Mouse (Mus musculus) MEL (cell line): ENCODE results near the gene Cep68. TPM values are rescaled to one million over a fixed set of nuclear protein-coding genes. Genes with fewer than 3 reads are reported as not detected.

Experiments used
- DNase-seq: peaks from one replicate; pipeline ENCODE4 v3.0.0; 2011; ENCODE audit warnings: low read depth, low spot score
- H3K27ac ChIP-seq: 2 replicates; pipeline ENCODE4 v1.5.1; 2012; ENCODE audit warnings: low read depth, mild to moderate bottlenecking, control low read depth, low read length, moderate library complexity; ENCODE audit not compliant: control insufficient read depth
- H3K27me3 ChIP-seq, 2 experiments: fragments of 150-350 bp in 1 of 2; sonication (generic) in 1 of 2; 2 replicates each; pipeline ENCODE4 v1.6.1; 2012; ENCODE audit warnings: low read length in 2 of 2, mild to moderate bottlenecking in 2 of 2, improper control_type of control experiment in 1 of 2, moderate library complexity in 1 of 2; ENCODE audit not compliant: insufficient read depth in 2 of 2, control insufficient read depth in 1 of 2
- H3K36me3 ChIP-seq, 2 experiments: 2 replicates each; pipeline ENCODE4 v1.6.1; 2012 to 2014; ENCODE audit warnings: low read length in 2 of 2, improper control_type of control experiment in 1 of 2, inconsistent platforms in 1 of 2, mild to moderate bottlenecking in 1 of 2; ENCODE audit not compliant: insufficient read depth in 2 of 2, control insufficient read depth in 1 of 2
- H3K4me1 ChIP-seq, 2 experiments: fragments of 150-350 bp in 1 of 2; sonication (generic) in 1 of 2; 2 replicates each; pipeline ENCODE4 v1.6.1; 2012; ENCODE audit warnings: low read length in 2 of 2, improper control_type of control experiment in 1 of 2, mild to moderate bottlenecking in 1 of 2; ENCODE audit not compliant: insufficient read depth in 2 of 2, control insufficient read depth in 1 of 2
- H3K4me3 ChIP-seq, 2 experiments: fragments of 150-350 bp in 1 of 2; sonication (generic) in 1 of 2; 2 replicates each; pipeline ENCODE4 v1.5.1; 2012; ENCODE audit warnings: low read depth in 2 of 2, low read length in 2 of 2, mild to moderate bottlenecking in 2 of 2, moderate library complexity in 2 of 2, control low read depth in 1 of 2, improper control_type of control experiment in 1 of 2; ENCODE audit not compliant: control insufficient read depth in 1 of 2, insufficient read depth in 1 of 2
- H3K79me2 ChIP-seq: 2 replicates; pipeline ENCODE4 v1.6.1; 2012; ENCODE audit warnings: mild to moderate bottlenecking, low read length, moderate library complexity; ENCODE audit not compliant: control insufficient read depth, poor library complexity, insufficient read depth
- H3K9ac ChIP-seq: 2 replicates; pipeline ENCODE4 v1.6.1; 2012; ENCODE audit warnings: low read depth, mild to moderate bottlenecking, control low read depth, low read length, moderate library complexity; ENCODE audit not compliant: control insufficient read depth, poor library complexity, severe bottlenecking
- H3K9me3 ChIP-seq: fragments of 150-350 bp; sonication (generic); replicated peaks from 2 replicates; pipeline ENCODE4 v1.6.1; 2012; ENCODE audit warnings: mild to moderate bottlenecking, low read length, improper control_type of control experiment, moderate library complexity; ENCODE audit not compliant: insufficient read depth
- BHLHE40 ChIP-seq: IDR thresholded peaks from 2 replicates; pipeline ENCODE4 v1.6.1; 2012; ENCODE audit warnings: low read depth, mild to moderate bottlenecking, inconsistent platforms, low read length, improper control_type of control experiment, borderline replicate concordance
- CHD1 ChIP-seq: IDR thresholded peaks from 2 replicates; pipeline ENCODE4 v1.6.1; 2012; ENCODE audit warnings: low read depth, mild to moderate bottlenecking, inconsistent platforms, low read length, improper control_type of control experiment
- CTCF ChIP-seq, 3 experiments: IDR thresholded peaks in 2 of 3; conservative IDR thresholded peaks in 1 of 3; 2 replicates each; pipeline ENCODE4 v1.5.1; 2011 to 2012; ENCODE audit warnings: low read length in 3 of 3, low read depth in 2 of 3, mild to moderate bottlenecking in 2 of 3, improper control_type of control experiment in 1 of 3, inconsistent platforms in 1 of 3, mixed read lengths in 1 of 3, moderate library complexity in 1 of 3; ENCODE audit not compliant: control insufficient read depth in 1 of 3, insufficient read depth in 1 of 3, poor library complexity in 1 of 3, severe bottlenecking in 1 of 3
- EP300 ChIP-seq, 2 experiments: IDR thresholded peaks; 2 replicates each; pipeline ENCODE4 v1.6.1; 2011; ENCODE audit warnings: improper control_type of control experiment in 2 of 2, low read length in 2 of 2, low read depth in 1 of 2, mild to moderate bottlenecking in 1 of 2
- ETS1 ChIP-seq: IDR thresholded peaks from 2 replicates; pipeline ENCODE4 v1.6.1; 2012; ENCODE audit warnings: low read depth, mild to moderate bottlenecking, inconsistent platforms, low read length, improper control_type of control experiment, moderate library complexity
- JUND ChIP-seq: IDR thresholded peaks from 2 replicates; pipeline ENCODE4 v1.6.1; 2011; ENCODE audit warnings: low read depth, mild to moderate bottlenecking, improper control_type of control experiment, low read length
- MAFK ChIP-seq: IDR thresholded peaks from 2 replicates; pipeline ENCODE4 v1.6.1; 2011; ENCODE audit warnings: low read depth, mild to moderate bottlenecking, low read length, improper control_type of control experiment, borderline replicate concordance
- MAZ ChIP-seq: IDR thresholded peaks from 2 replicates; pipeline ENCODE4 v1.6.1; 2012; ENCODE audit warnings: low read depth, mild to moderate bottlenecking, inconsistent platforms, low read length, improper control_type of control experiment
- MXI1 ChIP-seq: IDR thresholded peaks from 2 replicates; pipeline ENCODE4 v1.6.1; 2011; ENCODE audit warnings: mild to moderate bottlenecking, low read depth, low read length, improper control_type of control experiment
- MYC ChIP-seq: IDR thresholded peaks from 2 replicates; pipeline ENCODE4 v1.6.1; 2011; ENCODE audit warnings: low read depth, mild to moderate bottlenecking, low read length, improper control_type of control experiment, moderate library complexity
- POLR2A ChIP-seq, 2 experiments: IDR thresholded peaks; 2 replicates each; pipeline ENCODE4 v1.6.1; 2011 to 2012; ENCODE audit warnings: low read length in 2 of 2, mild to moderate bottlenecking in 2 of 2, control low read depth in 1 of 2, improper control_type of control experiment in 1 of 2, low read depth in 1 of 2, moderate library complexity in 1 of 2; ENCODE audit not compliant: control insufficient read depth in 1 of 2, insufficient read depth in 1 of 2, poor library complexity in 1 of 2
- SIN3A ChIP-seq: IDR thresholded peaks from 2 replicates; pipeline ENCODE4 v1.6.1; 2012; ENCODE audit warnings: low read length, improper control_type of control experiment, inconsistent platforms
- SMC3 ChIP-seq: IDR thresholded peaks from 2 replicates; pipeline ENCODE4 v1.6.1; 2011; ENCODE audit warnings: low read depth, low read length, improper control_type of control experiment
- TAL1 ChIP-seq: IDR thresholded peaks from 2 replicates; pipeline ENCODE4 v1.6.1; 2012; ENCODE audit warnings: mild to moderate bottlenecking, inconsistent platforms, low read length, moderate library complexity, mixed read lengths
- USF1 ChIP-seq: IDR thresholded peaks from 2 replicates; pipeline ENCODE4 v1.6.1; 2014; ENCODE audit warnings: low read depth, mild to moderate bottlenecking, inconsistent platforms, low read length, improper control_type of control experiment, moderate library complexity
- ZC3H11A ChIP-seq: IDR thresholded peaks from 2 replicates; pipeline ENCODE4 v1.6.1; 2012; ENCODE audit warnings: low read depth, mild to moderate bottlenecking, inconsistent platforms, low read length, improper control_type of control experiment
- ZKSCAN1 ChIP-seq: IDR thresholded peaks from 2 replicates; pipeline ENCODE4 v1.6.1; 2012; ENCODE audit warnings: low read depth, mild to moderate bottlenecking, inconsistent platforms, low read length, improper control_type of control experiment, moderate library complexity
- ZNF384 ChIP-seq: IDR thresholded peaks from 2 replicates; pipeline ENCODE4 v1.6.1; 2012; ENCODE audit warnings: low read depth, mild to moderate bottlenecking, inconsistent platforms, low read length, improper control_type of control experiment
- polyA plus RNA-seq, 2 experiments: library from polyadenylated mRNA; stranded (reverse) in 1 of 2; unstranded in 1 of 2; fragments of >175 nt in 1 of 2; fragments of >200 nt in 1 of 2; gene quantifications; 2 replicates each; pipeline versions ENCODE4 v1.2.1 to v1.2.4; 2012; ENCODE audit warnings: low replicate concordance in 2 of 2, low read depth in 1 of 2; ENCODE audit not compliant: insufficient read length in 2 of 2, insufficient read depth in 1 of 2, missing spikeins in 1 of 2
- total RNA-seq: library from RNA; depleted of rRNA; stranded (reverse); fragments of 300-350 nt; gene quantifications from 2 replicates; pipeline ENCODE4 v1.2.3, GENCODE M21; 2012

Gene Cep68
- total and polyA plus RNA-seq, 3 experiments = 22.2 to 24.7 TPM; not detected in 1

DNA sequence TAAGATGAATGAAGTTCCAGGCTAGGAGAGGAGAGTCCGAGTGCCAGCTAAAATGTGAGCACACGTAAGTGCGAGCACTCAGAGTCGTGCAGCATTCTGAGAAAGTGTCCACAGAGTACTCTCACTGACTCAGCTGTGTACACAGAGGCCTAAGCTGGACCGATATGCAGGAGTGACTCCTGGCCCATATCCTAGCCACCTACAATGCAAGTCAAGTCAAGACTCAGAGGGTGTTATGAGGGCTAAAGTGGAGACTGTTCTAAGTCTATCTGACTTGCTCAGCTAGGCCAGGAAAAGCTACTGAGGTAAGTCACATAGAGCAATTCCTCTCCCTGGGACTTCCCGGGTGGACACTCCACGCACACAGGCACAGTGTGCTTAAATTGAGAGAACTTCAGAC lies 12.2 kb downstream of the Cep68 start:
- no peak for TF ChIP-seq MAFK
- no peak for TF ChIP-seq POLR2A (IDR thresholded peaks at IDR 0.05; ENCODE audit: control insufficient read depth in 1 of 2, insufficient read depth in 1 of 2, low read depth in 1 of 2, low read length in 2 of 2, poor library complexity in 1 of 2)
- no peak for TF ChIP-seq SIN3A
- TF ChIP-seq ETS1 = no peak
- no peak for TF ChIP-seq EP300 (IDR thresholded peaks at IDR 0.05; ENCODE audit: low read depth in 1 of 2, low read length in 2 of 2)
- TF ChIP-seq BHLHE40 = no peak
- no peak for TF ChIP-seq JUND
- TF ChIP-seq MXI1 = no peak
- TF ChIP-seq CHD1 = no peak
- TF ChIP-seq USF1 = no peak
- no peak for TF ChIP-seq ZKSCAN1
- TF ChIP-seq, all 39 proteins: peak for 0
- H3K36me3 ChIP-seq = peaks cover 16 to 27% of the 10 kb centered on the region in 2 experiments
- no peaks in the 10 kb centered on the region for H3K79me2 ChIP-seq
- H3K27ac ChIP-seq = no peak overlapping the region
- no peak overlapping the region for H3K4me3 ChIP-seq
- H3K9me3 ChIP-seq = no peaks in the 10 kb centered on the region
- DNase-seq = no peak
- peaks cover 7% of the 10 kb centered on the region in 2 experiments for H3K4me1 ChIP-seq
- H3K27me3 ChIP-seq = no peaks in the 10 kb centered on the region
- H3K9ac ChIP-seq = no peak overlapping the region

DNA sequence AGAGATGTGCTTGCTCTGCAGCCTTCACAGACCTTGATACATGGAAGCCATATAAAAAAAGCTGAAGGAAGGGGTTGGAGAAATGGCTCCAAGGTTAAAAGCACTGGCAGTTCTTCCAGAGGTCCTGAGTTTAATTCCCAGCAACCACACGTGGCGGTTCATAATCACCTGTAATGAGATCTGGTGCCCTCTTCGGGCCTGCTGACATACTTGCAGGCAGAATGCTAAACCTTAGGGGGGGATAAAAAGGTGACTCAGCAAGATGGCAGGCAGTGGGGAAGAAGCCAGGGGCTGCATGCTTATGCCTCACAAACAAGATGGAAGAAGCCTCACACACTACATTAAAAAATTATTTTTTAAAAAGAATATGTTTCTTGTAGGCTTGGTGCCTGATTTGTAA lies 15.0 kb downstream of the Cep68 start:
- H3K4me3 ChIP-seq = no peak overlapping the region
- H3K9me3 ChIP-seq = no peaks in the 10 kb centered on the region
- peak in 1 of 3 experiments; percentile 38; a peak in 2 of 6 replicates for TF ChIP-seq CTCF (IDR thresholded peaks at IDR 0.05 in 2 of 3, conservative IDR thresholded peaks at IDR 0.05 in 1 of 3; ENCODE audit: control insufficient read depth in 1 of 3, insufficient read depth in 1 of 3, low read depth in 2 of 3, low read length in 3 of 3, poor library complexity in 1 of 3, severe bottlenecking in 1 of 3)
- no peak for TF ChIP-seq MAZ
- no peak for TF ChIP-seq ZC3H11A
- peak; percentile 24; the same call in 1 of the 2 replicates for TF ChIP-seq MAFK
- no peak for TF ChIP-seq ZNF384
- TF ChIP-seq SMC3 = peak; percentile 9; the same call in 1 of the 2 replicates
- 0 out of 2 replicates have a peak, but pooled peaks have one; percentile 29 for TF ChIP-seq MYC
- TF ChIP-seq TAL1 = no peak
- no peak overlapping the region for H3K9ac ChIP-seq
- DNase-seq = peak; percentile 47
- H3K79me2 ChIP-seq = no peaks in the 10 kb centered on the region
- no peaks in the 10 kb centered on the region for H3K27me3 ChIP-seq
- peaks cover 33 to 41% of the 10 kb centered on the region in 2 experiments for H3K36me3 ChIP-seq
- H3K4me1 ChIP-seq = peaks cover 21 to 30% of the 10 kb centered on the region in 2 experiments
- no peak overlapping the region for H3K27ac ChIP-seq
